Mouse (Mus musculus): ENCODE data around the gene Ccdc190.

GRCm38 (mm10) chr1:169921710-169922211 is 6.7 kb upstream of the Ccdc190 start:
- TF ChIP-seq CTCF (IDR thresholded peaks at IDR 0.05; ENCODE audit: insufficient read depth, low read depth, low read length), result no peak
- no peak for TF ChIP-seq POLR2A (IDR thresholded peaks at IDR 0.05; ENCODE audit: insufficient read depth, low read depth, low read length)

Measured in olfactory bulb, adult 2 months (tissue).